Mouse (Mus musculus): ENCODE measurements around the gene B4galt7.
"Not testable (repeated sequence)": the region's sequence is repeated elsewhere in the genome, so short reads cannot be mapped to it uniquely, and the experiment has no call there.

Gene B4galt7

DNA sequence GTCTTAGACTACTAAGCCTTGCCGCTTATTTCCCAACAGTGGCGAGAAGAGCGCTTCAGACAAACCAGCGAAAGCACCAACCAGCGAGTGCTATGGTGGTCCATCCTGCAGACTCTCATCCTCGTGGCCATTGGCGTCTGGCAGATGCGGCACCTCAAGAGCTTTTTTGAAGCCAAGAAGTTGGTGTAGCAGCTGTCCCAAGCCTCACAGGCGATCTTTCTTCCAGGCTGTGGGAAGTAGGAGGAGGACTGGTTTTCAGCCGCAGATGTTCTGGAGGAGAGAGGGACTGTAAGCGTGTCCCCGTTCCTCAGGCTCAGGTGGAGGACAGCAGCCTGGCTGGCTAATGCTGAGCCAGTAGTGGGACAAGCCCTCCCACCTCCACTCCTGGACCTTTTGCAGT lies 2.9 kb upstream of the B4galt7 start:
- no peak for DNase-seq (ENCODE audit: low read depth, low spot score)

DNA sequence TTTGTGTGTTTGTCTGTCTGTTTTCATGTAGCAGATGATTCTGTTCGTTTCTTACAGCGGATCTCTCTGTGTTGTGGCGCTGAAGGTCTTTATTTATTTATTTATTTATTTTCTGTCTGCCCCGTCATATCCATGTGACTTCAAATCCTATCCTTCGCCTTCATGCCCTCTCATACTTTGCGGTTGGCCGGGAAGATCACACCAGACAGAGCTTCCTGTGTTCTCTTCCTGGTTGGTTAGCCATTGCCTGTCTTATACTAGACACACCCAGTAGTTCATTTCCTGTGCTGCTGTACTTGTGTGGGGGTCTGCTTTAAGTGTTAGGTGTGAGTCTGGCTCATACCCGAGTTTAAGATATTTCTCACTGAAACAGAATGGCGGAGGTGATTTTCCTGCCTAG lies 961 bp downstream of the B4galt7 start:
- no peak for DNase-seq (ENCODE audit: low read depth, low spot score)

DNA sequence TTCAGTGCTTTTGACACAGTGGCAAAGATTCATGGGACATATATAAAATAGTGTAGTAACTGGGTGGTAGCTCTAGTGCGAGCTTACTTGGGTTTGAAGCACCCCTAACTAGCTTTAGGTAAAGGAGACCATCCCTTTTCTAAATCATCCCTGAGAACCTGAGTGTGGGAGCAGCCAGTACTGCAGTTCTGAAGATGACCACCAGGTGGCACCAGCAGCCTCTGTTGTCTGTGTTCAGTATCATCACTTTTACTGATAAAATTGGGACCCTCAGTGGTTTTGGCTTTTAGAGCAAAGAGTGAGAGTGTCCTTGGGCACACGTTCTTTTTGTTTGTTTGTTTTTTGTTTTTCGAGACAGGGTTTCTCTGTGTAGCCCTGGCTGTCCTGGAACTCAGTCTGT lies 1.9 kb downstream of the B4galt7 start:
- peak; percentile 84 for DNase-seq (ENCODE audit: low read depth, low spot score)

DNA sequence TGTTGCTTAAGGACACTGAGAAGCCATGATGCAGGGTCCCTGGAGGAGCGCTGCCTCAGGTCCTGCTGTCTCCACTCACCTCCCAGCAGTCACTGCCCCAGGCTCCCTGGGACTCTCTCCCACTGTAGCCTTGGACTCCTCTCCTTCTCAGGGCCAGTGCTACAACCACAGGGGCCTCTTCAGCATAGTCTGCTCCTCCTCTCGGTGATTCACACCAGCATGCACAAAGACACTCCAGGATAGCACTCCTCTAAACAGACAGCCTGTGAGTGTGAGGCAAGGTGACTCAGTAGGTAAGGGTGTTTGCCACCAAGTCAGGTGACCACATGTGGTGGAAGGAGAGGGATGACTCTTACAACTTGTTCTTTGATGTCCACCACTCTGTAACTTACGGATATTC lies 4.9 kb downstream of the B4galt7 start:
- no peak for DNase-seq (ENCODE audit: low read depth, low spot score)

DNA sequence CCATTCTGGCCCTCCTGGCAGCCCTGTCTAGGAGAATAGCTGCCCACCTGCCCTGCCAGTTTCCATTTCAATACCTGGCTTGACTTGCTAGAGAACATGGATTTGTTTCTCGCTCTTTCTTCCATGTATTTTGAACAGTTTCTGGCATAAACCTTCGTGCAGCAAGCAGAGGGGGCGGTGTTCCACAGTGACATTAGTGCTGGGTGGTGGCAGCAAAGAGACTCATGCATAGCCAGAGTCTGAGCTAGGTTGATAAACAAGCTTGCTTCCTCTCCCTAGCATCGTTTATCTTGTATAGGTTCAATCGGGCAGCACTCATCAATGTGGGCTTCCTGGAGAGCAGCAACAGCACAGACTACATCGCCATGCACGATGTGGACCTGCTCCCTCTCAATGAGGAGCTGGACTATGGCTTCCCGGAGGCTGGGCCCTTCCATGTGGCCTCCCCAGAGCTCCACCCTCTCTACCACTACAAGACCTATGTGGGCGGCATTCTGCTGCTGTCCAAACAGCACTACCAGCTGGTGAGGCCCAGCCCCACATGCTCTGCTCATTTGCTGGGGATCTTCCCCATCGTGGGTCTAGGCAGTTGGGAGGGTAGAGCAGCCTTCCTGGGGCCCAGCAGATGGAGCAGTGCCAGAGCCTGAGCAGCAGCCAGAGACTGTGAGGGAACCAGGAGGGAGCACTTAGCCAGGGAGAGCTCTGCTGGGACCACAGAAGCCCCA lies 7.4 kb downstream of the B4galt7 start:
- DNase-seq (ENCODE audit: low read depth, low spot score) = no peak

DNA sequence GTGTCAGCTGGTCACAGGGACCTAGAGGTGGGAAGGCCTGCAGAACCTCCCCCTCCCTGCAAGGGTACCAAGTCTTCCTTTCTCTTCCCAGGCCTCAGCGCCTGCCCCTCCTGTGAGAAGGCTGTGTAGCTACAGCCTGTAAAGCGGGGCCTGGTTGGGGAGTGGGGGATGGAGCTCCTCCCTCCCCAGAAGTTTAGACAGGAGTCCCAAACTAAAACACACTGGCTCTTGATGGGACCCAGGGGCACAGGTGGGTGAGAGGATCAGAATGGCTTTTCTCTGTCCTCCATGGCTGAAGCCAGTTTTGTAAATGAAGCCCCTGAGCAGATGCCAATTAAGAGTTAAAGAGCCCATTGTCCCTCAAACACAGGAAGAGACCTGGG lies 7.9 kb downstream of the B4galt7 start:
- DNase-seq (ENCODE audit: low read depth, low spot score) = no peak

DNA sequence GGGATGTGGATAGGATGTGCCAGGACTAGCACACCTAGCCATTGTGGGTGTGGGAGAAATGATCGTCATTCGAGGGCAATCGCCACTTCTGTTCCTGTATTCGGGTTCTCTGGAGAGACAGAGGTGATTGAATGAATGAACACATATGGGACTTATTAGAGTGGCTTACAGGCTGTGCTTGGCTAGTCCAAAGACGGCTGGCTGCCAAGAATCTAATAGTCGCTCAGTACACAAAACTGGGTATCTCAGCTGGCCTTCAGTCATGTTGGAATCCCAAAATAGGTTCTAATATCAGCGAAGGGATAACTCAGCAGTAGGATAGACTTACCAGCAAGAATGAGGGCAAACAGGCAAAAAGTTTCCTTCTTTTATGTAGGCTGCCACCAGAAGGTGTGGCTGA lies 12.3 kb downstream of the B4galt7 start:
- no peak for DNase-seq (ENCODE audit: low read depth, low spot score)

DNA sequence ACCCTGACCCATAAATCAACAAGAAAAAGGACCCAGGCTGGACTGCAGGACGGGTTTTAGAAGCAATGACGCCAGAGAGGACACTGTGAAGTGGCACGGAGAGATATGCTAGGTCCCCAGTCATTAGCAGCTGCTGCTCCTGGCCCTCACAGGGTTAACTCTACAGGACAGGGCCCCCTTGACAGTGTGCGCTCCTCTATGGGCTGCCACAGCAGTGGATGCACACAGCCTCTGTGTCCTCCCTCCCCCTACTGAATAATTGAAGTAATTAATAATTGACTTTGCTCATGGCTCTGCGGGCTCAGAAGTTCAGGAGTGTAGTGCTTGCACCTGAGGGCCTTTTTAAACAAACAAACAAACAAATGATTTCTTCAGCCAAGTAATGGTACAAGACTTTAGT lies 13.8 kb downstream of the B4galt7 start:
- DNase-seq (ENCODE audit: low read depth, low spot score) = no peak

DNA sequence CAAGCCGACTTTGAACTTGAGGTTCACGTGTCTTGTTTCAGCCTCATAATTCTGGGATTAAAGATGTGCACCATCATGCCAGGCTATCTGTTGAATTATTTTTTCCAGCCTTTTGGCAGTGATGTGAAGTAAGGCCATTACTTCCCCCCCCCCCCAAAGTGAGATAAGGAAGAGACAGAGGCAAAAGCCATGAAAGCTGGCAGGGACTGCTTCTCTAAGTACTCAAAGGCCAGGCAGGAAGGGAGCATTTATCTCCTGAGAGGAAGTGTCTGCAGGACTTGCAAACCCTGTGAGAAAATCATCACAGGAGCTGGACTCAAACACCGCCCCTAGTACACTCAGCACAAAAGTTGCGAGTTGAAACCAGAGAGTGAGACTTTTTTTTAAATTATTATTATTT lies 19.6 kb downstream of the B4galt7 start:
- DNase-seq (ENCODE audit: low read depth, low spot score) = no peak

DNA sequence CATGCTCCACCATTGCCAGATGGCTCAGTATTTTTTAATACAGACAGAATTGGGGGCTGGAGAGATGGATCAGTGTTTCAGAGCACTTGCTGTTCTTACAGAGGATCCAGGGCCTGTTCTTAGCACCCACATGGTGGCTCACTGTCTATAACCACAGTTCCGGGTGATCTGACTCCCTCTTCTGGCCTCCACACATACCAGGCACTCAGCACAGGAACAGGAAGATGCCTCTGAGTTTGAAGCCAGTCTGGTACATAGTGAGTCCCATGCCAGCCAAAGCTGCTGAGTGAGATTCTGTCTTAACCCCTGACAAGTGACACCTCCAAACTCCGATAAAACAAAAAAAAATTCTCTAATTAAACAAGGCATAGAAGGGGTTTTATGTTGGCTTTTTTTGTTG lies 20.6 kb downstream of the B4galt7 start:
- no peak for DNase-seq (ENCODE audit: low read depth, low spot score)

DNA sequence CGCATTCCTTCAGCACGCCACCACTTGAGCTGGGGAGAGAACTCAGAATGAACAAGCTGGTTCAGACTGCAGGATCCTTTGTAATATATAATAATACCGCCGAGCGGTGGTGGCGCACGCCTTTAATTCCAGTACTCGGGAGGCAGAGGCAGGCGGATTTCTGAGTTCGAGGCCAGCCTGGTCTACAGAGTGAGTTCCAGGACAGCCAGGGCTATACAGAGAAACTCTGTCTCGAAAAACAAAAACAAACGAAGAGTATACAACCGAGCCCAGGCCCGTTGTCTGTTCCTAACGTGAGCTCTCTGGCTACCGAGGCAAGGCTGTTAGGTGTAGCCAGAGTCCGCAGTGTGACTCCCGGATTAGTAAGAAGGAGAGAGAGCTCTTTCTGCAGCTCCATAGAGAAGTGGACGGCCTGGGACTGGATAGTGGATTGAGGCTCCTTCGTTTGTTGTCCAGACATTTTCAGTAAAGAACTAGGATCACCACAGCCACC lies 22.5 kb downstream of the B4galt7 start:
- not testable (repeated sequence) for DNase-seq (ENCODE audit: low read depth, low spot score)

DNA sequence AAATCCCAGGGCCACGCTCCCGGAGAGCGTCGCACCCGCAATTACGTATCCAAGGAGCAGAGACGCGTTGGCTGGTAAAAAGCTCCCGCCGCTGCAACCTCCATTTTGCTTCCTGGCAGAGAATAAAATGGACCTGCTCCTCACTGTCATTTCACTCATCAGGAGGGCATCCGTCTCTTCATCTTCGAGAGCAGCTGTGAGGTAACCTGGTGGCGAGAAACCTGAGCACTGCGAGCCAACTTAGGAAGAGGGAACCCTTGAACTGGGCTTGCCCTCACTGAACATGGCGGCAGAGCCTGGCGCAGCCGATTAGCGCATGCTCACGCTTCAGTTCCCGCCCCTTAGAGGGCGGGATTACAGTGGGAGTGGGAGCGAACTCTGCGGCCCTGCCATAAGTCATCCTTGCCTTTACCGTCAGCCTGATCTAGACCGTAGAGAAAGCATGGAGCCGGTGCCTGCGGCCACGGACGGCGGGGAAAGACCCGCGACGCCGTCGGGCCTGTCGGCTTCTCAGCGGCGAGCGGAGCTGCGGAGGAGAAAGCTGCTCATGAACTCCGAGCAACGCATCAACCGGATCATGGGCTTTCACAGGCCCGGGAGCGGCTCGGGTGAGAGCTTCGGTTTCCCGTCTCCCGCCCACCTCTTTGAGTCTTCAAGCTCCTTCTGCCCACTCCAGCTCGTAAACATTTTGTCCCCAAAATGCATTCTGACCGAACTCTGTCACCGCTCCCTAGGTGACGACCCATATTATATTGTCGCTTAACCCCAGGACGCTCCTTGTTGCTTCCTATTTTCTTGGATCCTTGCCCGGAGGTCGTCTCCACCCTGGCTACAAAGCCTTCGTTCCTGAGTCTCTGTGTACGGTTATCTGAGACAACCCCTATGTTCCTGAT lies 23.2 kb downstream of the B4galt7 start, which contains the start of gene Caml:
TSS of gene Caml (plus strand) at position 357 of the 893 bp plus-strand sequence.
- DNase-seq (ENCODE audit: low read depth, low spot score) = peak; percentile 95

DNA sequence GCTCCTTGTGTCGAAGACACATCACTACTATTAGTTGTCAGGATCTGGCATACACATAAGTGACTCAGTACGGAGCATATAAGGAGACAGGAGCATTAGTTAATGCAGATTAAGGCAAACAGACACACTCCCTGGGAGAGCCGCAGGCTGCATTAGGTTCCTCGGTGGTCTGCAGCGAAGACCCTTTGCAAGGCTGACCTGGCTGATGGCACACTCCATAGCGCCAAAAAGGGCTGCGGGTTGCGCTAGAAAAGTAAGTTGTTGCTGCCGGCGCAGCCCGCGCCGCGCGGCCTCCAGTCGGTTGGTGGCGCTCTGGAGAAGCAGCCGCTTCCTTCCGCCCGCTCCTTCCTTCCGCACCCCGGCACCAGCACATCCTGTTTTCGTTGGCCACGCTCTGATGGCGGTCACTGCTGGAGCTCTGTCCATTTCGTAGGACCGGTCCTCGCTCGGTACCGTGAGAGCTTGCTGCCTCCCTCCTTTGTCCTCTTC lies 35.0 kb downstream of the B4galt7 start, which contains the start of gene Ddx46:
TSS of gene Ddx46 (plus strand) at position 389 of the 489 bp plus-strand sequence.
- peak; percentile 93 for DNase-seq (ENCODE audit: low read depth, low spot score)

DNA sequence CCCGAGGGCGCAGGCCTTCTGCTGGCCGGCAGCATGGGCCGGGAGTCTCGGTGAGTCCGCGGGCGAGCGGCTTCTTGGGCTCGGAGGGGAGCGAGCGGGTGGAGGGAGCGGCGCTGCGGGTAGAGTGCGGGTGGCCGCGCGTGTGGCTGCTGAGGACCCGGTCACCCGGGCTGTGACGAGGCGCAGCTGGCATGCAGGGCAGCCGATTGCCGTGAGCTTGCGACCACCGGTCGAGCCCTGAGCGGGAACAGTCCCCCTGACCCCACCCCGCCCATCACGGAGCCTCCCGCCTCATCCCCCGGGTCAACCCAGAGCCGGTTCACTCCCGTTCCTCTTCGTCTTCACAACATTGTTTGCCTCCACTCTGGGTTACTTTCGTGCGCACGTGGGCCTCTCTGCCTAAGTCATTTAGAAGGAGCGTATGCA lies 35.5 kb downstream of the B4galt7 start:
- DNase-seq (ENCODE audit: low read depth, low spot score) = no peak

DNA sequence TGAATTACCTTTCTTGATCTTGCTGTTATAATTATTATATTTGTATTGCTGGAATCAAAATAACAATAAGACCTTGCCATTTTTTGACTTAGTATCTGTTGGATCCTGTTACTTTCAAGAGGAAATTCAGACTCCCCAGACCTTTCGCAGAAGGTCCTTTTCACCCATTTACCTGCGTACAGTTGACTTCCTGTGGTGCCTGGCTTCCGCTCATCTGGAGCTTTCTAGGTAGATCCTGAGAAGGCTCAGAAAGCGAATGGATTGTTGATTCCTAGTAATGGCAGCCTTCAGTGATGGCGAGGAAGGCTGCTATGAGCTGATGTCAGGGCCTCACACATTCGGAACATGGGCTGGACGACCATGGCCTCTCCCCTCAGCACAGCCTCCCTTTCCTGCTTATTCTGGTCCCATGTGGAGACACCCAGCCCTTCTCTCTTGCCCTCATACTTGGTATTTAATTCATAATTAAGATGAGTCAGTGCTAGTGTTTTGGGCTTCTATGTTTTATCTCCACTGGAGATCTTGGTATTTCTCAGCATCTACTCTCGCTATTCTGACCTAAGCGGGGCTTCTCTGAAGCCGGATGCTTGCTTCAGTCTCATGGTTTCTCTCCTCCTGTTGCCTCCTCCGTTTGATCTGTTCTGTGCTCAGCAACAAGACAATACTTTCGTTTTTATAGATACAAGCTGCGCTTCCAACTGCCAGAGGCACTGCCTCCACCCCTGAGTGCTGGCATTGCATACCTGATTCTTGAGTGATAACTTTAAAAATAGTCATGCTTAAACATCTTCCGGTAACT lies 36.7 kb downstream of the B4galt7 start:
- no peak for DNase-seq (ENCODE audit: low read depth, low spot score)

DNA sequence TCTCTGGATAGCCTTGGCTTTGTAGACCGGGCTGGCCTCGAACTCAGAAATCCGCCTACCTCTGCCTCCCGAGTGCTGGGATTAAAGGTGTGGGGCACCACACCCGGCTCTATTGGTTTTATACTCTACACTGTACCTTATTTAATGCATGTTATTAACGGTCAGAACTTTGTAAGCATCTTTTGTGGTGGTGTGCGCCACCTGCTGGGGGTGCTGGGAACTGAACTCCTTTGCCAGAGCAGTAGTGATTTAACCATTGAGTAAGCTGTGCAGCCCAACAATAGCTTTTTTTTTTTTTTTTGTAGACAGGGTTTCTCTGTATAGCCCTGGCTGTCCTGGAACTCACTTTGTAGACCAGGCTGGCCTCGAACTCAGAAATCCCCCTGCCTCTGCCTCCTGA lies 40.8 kb downstream of the B4galt7 start:
- peak; percentile 76 for DNase-seq (ENCODE audit: low read depth, low spot score)

DNA sequence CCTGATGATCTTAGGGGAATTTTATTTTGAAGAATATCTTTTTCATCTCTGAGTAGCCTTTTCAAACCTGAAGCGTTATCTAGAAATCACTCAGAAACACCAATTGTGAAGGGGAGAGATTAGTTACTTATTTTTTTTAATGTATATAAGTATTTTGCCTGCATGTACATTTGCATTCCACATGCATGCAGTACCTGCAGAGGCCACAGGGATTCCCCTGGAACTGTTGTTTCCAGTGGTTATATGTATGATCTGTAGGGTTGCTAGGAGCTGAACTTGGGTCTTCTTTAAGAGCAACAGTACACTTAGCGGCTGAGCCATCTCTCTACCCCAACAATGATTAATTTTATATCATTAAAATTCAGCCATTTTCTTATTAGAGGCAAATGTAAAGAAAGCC lies 44.8 kb downstream of the B4galt7 start:
- DNase-seq (ENCODE audit: low read depth, low spot score) = peak; percentile 59

DNA sequence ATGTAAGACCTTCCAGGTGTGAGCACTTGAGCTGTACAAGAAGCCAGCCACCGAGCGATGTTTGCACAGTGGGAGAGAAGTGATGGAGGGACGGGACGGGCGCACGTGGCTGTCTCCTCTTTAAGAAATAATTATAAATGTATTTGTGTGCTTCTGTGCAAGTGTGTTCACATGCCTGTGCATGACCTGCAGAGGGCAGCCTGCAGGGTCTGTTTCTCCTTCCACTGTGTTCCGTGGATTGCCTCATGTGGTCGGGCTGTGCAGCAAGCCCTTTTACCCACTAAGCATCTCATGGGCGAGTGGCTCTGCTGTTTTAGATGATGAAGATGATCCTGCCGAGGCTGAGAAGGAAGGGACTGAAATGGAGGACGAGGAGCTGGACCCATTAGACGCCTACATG lies 50.4 kb downstream of the B4galt7 start:
- no peak for DNase-seq (ENCODE audit: low read depth, low spot score)

DNA sequence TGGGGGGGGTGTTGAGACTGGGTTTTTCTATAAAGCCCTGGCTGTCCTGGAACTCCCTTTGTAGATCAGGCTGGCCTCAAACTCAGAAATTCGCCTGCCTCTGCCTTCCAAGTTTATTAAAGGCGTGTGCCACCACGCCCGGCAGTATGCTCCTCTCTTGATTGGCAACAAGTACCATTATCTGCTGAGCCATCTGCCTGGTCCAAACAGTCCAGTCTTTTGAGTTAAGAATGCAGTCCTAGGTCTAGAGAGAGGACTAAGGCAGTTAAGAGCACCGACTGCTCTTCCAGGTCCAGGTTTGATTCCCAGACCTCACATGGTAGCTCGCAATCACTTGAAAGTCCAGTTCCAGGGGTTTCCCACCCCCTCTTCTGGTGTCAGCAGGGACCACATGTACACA lies 51.3 kb downstream of the B4galt7 start:
- no peak for DNase-seq (ENCODE audit: low read depth, low spot score)
